Mouse (Mus musculus) heart, adult 9 months (tissue): Measurements from ENCODE around the gene Specc1.
A peak's percentile ranks its signal among the peaks of the same experiment; 100 is the strongest.

ENCODE experiments used
- DNase-seq, 2 experiments: peaks; one replicate each; pipeline ENCODE4 v3.0.0; 2022; ENCODE audit warnings: low spot score in 2 of 2

Gene Specc1

DNA sequence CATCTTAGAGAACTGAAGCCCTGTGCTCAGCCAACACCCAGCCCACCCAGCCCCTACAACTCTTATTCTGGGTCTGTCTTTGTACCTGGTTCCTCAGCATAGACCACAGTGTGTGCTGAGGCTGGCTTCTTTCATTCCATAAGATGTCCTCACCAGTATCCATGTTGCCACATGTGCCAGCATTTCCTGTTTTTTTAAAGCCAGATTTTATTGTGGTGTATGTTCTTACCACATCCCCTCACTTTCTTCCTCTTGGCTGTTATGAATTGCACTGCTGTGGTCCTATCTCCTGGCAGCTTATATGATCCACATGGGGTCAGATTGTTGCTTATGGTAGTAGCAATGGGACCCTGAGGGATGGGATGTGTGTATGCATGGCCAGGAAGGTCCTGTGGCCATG is 92.6 kb downstream of the Specc1 start:
- no peak for DNase-seq

DNA sequence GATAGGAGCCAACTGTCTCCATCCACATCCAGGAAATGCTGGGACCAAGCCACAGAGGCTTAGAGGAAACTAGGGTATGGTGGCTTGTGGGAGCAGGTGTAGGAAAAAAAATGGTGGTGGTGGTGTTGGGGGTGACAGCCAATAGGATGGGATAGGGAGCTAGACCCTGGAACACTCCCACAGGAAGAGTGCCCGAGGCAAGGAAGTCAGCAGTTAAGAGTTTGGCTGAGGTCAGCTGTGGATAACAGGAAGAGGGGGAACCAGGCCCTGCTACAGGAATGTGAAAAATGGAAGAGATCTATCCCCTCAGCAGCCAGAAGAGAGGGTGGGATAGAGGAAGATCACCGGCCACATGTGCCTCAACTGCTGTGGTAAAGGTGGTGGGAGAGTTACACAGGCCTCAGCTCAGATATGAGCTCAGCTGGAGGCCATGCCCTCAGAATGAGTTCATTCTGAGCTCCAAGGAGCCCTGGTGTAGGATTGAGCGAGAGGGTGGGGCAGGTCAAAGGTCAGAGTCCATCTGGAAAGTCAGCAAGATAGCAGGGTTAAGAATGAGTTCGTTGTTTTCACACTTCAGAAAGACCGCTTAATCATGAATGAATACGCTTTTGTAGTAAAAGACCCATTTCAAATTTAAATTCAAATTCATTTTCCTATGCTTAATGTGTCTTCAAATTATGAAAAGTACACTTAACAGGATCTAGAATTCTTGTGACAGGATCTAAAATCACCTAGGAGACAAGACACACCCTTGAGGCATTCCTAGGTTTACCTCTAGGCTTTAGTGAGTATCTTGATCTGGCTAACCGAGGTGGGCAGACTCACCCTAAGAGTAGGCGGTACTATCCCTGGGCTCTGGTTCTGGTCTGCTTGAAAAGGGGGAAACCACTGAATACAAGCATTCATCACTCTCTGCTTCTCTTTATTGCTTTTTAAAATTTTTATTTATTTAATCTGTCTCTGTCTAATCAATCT is 94.1 kb downstream of the Specc1 start:
- DNase-seq: no peak

DNA sequence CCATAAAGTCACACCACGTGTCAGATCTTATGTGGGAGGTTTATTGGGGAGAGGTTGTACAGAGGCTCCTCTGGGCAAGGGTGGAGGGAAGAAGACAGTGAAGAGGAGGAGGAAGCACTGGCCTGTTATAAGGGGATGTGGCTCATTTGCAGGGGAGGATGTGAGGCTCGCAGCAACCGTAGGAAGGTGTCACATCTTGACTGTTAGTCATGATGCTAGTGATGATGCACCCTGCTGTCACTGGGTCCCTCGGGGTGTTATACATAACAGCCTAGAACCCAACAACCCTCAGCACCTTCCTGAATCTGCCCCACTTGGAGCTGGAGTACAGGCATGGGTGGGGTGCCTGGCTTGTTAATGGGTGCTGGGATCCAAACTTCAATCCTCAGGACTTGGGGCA is 94.9 kb downstream of the Specc1 start:
- DNase-seq: no peak

DNA sequence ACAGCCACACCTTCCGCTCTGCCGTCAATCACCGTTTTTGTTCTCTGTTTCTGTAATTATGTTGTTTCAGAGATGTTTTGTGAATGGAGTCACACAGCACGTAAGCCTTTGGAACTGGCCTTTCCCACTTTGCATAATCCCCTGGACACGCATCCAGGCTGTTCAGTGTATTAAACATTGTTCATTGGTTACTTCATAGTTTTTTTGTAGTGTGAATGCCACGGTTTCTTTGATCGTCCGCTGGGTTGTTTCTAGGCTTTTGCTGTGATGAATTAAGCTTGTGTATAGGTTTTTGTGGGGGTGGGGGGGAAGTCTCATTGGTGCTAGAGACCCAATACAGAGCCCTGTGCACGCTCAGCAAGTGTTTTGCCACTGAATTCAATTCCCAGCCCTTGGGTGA is 97.4 kb downstream of the Specc1 start:
- DNase-seq: no peak

DNA sequence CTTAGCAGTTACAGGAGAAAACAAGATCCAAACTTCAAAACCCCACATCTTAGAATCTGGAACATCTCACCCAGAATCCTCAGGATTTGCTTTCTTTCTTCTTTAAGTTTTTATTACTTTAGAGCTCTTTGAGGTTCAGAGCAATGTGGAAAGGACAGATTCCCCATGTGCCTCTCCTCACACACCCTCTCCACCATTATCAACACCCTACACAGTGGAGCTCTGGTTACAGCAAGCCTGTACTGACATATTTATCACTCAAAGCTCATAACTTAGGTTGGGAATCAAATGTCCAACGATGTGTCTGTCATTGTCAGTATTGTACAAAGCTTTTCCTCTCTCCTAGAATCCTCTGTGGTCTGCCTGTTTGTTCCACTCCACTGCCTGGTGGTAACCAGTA is 108.0 kb downstream of the Specc1 start:
- no peak for DNase-seq

DNA sequence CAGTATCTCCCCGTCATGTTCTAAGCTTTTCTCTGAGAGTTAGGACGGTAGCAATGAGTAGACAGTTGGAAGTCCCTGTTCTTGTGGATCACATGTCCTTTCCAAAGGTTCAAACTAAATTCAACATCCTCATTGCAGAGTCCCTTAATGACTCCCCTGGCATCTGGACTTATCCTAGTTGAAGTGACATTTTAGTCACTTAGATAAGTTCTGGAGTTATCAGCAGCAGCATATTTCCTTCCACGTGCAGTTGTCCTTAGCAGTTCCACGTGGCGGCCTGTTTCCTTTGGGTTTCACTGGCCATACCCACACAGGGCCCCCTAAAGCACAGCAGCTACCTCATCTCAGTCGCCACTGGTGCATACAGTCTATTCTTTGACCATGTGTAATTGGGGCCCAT is 109.1 kb downstream of the Specc1 start:
- DNase-seq: no peak

DNA sequence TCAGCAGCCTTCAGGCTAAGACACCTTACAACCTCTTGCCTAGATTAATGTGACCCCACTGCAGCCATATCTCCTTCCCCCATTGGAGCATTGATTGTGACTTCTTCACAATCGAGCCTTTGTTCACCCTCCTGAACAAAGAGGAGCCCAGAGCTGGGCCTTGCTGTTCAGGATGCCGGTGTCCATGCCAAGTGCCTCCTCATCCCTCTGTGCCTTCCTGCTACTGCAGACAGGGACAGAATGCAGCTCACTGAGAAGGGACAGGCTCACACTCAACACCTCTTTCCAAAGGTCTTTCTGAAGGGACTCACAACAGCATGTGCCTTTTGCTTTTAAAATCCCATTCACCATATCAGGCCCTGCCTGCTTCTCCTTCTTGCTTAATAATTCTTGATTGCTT is 113.0 kb downstream of the Specc1 start:
- DNase-seq: no peak

DNA sequence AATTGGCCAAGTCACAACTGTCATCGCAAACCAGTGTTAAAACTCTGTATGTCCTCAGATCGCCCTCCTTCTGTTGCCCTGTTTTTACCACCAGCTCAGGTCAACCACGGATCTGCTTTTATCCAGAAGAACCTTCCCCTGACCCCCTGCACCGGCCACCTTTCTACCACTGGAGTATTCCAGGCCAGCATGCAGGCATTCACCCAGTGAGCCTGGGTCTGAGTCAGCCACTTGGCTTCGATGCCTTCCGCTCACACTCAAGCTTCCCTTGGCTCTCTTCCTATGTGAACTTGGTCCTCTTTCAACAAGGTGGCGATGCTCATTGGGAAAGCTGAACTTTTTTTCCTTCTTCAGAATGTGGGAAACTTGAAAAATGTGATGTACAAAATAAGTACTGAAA is 113.6 kb downstream of the Specc1 start:
- DNase-seq: no peak

DNA sequence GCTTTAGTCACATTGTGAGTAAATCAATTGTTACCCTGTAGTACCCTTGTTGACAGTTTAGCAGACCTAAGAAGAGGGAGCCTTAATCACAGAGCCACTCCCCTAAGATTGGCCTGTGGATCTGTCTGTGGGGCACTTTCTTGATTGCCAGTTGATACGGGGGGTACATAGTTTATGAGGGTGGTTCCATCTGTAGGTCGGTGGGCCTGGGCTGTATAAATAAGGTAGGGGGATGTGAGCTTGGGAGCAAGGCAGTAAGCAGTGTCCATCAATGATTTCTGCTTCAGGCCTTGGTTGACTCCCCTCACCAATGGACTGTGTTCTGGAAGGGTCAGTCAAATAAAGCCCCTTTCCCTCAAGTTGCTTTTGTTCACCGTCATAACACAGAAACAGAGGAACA is 115.8 kb downstream of the Specc1 start:
- no peak for DNase-seq

DNA sequence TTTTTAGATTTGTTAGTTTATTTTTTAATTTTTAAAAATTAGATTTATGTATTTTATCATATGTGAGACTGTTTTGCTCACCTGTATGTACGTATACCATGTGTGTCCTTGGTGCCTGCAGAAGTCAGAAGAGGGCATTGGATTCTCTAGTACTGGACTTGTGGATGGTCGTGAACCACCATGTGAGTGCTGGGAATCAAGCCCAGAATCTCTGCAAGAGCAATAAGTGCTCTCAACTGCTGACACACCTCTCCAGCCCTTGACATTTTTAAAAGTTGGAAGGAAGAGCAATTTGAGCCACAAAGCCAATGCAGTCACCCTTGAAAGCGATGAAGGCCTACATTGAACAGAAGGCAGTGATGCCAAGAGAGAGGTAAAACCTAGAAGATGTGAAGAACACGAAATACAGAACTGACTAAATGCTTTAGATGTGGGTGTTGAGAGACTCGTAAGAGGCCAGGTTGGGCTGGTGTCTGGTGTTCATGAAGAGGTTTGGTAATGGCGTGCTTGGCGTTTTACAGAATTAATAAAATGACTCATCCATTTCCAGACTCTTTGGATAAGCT is 117.1 kb downstream of the Specc1 start:
- no peak for DNase-seq

DNA sequence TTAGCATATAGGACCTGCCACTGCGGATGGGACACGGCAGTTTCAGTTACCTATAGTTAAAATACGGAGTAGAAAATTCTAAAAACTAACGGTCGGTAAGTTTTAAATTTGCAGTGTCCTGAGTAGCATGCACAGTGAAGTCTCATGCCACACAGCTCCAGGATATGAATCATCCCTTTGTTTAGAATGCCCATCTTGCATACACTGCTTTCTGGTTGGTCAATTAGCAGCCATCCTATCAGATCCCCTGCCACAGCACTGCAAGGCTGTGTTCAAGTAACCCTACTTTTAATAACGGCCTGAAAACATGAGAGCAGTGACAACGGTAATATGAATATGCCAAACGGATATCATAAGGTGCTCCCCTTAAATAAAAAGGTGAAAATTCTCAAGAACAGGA is 118.0 kb downstream of the Specc1 start:
- no peak for DNase-seq

DNA sequence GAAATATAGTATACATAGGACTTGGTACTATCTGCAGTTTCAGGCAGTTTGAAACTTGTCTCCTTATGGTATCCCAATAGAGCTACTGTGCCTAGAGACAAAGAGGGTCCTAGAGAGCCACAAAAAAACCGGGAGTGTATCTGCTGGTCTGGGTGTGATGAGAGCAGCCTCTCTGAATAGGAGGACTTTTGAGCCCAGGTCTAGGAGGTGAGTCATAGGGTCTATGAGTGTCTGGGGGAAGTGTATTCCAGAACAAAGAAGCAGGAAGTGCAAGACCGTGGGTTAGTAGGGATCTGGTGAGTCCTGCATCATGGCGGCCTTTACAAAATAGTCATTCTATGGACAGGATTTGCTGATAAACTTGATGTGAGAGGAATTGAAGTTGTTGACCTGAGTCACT is 118.5 kb downstream of the Specc1 start:
- DNase-seq: no peak

DNA sequence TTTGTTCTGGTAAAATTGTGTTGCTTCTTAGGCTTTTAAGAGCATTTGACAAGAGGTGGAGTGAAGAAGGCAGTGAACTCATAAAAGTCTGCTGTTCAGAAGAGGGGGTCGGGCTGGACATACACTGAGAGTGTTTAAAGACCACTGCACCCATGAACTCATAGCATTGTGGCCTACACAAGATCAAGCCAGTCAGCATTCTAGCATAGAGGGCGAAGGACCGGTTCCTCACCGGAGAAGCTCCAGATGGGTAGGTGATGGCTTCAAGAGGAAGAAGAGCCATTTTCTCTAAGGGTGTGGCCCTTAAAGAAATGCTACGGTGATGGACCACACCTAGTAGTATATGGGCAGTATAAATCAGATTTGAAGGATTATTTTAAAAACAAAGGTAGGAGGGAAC is 119.0 kb downstream of the Specc1 start:
- no peak for DNase-seq

DNA sequence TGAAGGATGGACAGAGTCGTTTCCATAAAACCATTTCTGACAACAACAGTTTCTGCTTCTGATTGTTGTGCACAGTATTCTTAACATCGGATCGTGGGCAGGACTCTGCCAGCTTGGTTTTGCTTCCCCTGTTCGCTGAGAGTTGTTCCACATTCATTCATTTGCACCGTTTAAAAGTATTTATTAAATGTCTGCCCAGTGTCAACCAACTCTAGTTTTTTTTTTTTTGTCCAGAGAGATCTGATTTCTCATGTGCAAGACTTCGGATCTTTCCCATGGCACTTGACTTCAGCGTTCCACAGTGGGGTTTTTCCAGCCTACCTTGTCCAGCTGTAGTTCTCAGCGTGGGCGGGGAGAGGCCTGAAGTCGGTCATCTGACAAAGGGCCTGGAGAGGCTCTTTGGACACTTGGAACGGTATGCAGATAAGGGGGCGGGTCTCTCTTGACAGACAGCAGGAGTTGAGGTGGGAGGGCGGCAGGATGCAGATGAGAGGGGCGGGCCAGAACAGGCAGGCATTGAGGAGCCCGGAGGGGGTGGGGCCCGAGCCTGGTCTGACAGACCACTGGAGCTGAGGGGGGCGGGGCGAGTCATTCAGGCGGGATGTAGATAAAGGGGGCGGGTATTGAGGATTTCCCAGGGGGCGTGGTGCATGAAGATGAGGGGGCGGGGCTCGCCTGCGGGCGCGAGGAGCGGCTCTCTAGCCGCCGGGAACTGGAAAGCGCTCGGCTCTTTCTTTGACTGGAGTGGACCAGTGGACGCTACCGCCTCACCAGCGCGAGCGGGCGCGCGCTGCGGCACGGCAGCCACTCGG is 120.0 kb downstream of the Specc1 start:
- peak; percentile 98 for DNase-seq

DNA sequence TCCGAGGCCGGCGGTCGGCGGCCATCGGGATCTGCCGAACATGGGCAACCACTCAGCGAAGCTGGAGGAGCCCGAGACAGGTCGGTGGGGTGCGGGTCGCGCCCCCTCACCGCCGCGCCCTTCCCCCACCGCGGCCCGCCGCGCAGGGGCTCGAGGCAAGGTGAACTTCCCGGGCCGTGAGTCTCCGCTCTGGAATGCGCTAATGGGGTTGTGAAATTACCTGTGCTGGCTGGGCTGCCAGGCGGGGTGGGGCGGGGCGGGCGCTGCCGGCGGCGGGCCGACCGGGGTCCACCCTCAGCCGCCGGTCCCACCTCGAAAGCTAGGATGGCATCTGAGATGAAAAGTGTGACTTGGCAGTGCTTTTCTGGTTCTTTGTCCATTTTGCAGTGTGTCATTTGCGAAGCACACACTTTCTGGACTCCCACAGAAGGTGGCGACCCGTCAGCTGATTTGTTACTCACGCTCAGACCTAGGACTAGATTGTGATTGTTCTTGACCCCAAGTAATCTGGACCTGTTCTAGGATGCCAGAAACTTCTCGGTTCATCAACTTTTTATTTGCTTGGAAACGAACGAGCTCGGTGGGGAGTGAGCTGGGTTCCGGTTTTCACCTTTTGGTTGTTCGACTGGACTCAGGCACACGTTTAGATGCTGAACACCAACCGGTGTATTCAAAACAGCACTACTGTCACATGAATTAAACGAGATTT is 120.7 kb downstream of the Specc1 start:
- no peak for DNase-seq

DNA sequence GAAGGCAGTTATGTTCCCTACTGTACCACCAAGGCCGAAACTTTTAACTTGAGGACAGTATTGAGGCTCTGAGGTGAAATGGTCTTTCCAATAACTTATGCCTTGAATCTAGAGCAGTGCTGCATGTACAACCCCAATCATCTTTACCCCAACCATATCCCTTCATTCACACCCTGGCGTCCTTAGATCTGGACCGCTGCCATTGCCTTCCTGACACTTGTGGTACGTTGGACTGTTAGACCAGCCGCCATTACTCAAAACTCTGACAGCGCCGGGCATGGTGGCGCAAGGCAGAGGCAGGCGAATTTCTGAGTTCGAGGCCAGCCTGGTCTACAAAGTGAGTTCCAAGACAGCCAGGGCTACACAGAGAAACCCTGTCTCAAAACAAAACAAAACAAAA is 121.8 kb downstream of the Specc1 start:
- no peak for DNase-seq

DNA sequence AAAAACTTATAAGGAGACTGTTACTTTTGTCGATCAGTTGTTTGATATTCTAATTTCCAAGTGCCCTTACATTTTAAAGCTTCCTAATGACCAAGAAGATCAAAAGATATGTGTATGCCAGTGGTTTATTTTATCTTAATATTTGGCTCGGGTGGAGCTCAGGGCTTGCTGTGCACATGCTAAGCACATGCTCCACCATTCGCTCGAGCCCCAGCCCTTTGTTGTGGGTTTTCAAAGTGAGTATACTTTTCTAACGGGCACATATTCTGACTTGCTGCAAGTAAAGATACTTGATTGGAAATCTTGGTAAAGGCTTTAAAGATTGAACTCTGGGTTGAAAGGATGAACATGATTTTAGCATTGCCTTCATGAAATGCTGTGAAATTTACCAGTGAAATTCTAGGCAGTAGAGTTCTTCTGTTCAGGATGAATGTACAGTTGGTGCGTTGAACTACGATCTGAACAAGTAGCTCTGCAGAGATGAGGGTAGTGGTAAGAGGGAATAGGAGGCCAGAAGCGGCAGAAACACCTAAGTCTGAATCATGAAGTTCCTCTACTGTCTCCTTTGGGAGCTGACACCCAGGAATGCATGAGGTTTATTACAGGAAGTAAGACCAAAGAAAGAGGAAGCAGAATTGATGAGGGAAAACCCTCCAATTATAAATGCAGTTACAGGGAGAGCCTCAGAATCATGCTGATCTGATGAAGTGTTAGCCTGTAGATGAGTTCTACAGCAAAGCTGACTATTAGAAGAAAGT is 122.7 kb downstream of the Specc1 start:
- no peak for DNase-seq

DNA sequence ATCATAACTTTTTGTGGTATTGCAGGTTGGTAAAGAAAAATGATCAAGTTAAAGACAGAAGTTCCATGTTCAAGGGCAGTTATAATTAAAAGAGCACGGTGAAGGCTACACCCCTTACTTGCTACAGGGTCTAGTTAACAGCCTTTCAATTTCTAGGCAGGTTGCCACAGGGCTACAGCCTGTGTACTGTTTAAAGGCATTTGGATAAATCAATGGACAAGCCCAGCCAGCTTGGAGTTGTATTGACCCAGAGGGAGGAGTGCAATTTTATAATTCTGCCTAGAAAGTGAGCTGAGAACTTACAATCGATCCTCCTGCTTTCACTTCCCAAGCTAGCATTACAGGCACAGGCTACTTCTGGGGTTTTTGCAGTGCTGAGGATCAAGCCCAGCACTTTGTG is 123.9 kb downstream of the Specc1 start:
- no peak for DNase-seq

DNA sequence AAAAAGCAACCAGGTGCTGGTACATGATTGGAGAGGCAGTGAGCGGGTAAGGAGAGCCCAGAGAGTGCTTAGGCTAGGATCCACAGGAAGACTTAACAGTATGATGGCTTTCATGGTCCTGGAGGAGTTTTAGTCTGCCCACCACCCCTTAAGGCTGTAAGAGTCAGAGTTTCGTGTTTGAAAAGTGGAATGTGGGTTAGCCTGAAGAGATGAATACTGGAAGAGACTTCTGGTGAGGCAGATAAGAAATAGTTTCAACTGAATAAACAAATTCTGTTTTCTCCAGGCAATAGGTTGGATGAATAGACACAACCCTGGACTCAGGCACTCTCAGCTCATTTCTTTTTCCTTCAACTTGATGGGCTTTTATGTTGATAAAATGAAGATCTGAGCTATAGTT is 130.1 kb downstream of the Specc1 start:
- DNase-seq: no peak

DNA sequence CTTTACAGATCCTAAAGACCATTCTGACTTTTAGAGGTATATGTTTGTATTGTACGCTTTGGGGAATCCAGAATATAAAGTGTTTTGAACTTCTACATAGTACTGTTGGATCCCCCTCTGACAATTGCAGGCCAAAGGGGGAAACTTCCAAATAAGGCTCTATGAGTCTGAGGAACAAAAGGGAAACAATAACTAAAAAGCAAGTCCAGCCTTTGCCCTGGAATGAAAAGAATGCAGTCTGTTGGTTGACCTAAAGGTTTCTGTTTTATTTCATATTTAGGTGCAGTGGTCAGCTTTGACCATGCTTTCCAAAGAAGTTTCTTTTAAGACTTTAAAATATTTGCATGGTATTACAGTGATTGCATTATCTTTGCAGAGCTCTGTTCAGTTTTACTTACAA is 130.5 kb downstream of the Specc1 start:
- DNase-seq: no peak

DNA sequence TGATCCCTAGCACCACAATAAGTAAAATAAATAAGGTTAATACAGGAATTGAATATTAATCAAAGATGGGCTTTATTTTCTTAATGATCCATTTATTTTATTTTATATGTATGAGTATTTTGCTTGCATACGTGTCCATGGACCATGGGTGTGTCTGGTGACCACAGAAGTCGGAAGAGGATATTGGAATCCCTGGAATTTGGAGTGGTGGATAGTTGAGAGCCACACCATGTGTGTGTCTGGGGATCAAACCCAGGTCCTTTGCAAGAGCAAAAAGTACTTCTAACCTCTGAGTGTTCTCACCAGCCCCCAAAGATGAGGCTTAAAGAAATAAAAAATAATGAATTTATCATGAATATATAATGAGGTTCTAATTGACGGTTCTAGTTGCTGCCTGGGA is 132.1 kb downstream of the Specc1 start:
- DNase-seq: no peak
